In the genomic region with DNA sequence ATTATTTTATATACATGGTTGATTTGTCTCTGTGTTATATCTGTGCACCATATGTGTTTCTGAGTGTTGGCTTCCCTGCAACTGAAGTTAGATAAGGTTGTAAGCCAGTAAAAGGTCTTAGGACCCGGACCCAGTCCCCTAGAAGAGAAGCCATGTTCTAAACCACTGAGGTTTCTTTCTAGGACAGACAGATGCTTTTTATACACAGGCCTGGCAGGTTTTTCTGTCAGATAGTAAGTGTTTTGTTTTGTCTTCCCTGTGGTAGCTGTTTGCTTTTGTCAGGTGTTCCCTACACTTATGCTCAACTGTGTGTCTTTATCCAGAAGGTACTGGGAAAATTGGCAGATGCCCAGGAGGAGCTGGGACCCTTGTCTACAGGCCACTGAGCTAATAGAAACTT, we compare ENCODE assay signal across 25 mouse cellular contexts.
A peak's percentile ranks its signal among the peaks of the same experiment; 100 is the strongest.
DNase-seq lines count a peak whose midpoint lies in the region; ATAC-seq and TF ChIP-seq lines count a peak whose summit lies in the region.
"Had no signal": no experiment of that assay in that cellular context is flagged by ENCODE, and none has a peak within 500 bp of the region (broad histone marks: within the 10 kb centered on the region; RNA-seq: fewer than 3 reads in every experiment).

No protein-coding gene starts in this region.

- WGBS in heart, embryonic 13.5 days, result 55% methylated on average over 1 of the region's 1 CpGs
- 85% methylated on average over 1 of the region's 1 CpGs for WGBS in hindbrain, postnatal 0 days
- 84% methylated on average over 1 of the region's 1 CpGs for WGBS in hindbrain, embryonic 16.5 days
- WGBS in lung, embryonic 15.5 days, result 52% methylated on average over 1 of the region's 1 CpGs

- no peaks in the 10 kb centered on the region for H3K9me3 ChIP-seq in heart, embryonic 13.5 days
- no peaks in the 10 kb centered on the region for H3K9me3 ChIP-seq in hindbrain, postnatal 0 days (ENCODE audit: low read length)
- H3K9me3 ChIP-seq in hindbrain, embryonic 16.5 days (ENCODE audit: control insufficient read depth, low read length), result no peaks in the 10 kb centered on the region
- H3K9me3 ChIP-seq in lung, embryonic 15.5 days, result no peaks in the 10 kb centered on the region
- H3K9me3 ChIP-seq: embryonic facial prominence, embryonic 12.5 days; forebrain, embryonic 13.5 days; G1E; kidney, embryonic 15.5 days; limb, embryonic 15.5 days had no signal

- H3K4me3 ChIP-seq in heart, embryonic 13.5 days, result no peak overlapping the region
- H3K4me3 ChIP-seq in hindbrain, postnatal 0 days (ENCODE audit: low read length), result no peak overlapping the region
- H3K4me3 ChIP-seq in hindbrain, embryonic 16.5 days (ENCODE audit: low read length), result no peak overlapping the region
- H3K4me3 ChIP-seq in lung, embryonic 15.5 days, result no peak overlapping the region
- H3K4me3 ChIP-seq: embryonic facial prominence, embryonic 12.5 days; forebrain, embryonic 13.5 days; kidney, embryonic 15.5 days; limb, embryonic 15.5 days had no signal

- no peak overlapping the region for H3K4me2 ChIP-seq in heart, embryonic 13.5 days
- no peak overlapping the region for H3K4me2 ChIP-seq in hindbrain, postnatal 0 days (ENCODE audit: low read depth, low read length)
- no peak overlapping the region for H3K4me2 ChIP-seq in hindbrain, embryonic 16.5 days (ENCODE audit: low read length)
- no peak overlapping the region for H3K4me2 ChIP-seq in lung, embryonic 15.5 days
- H3K4me2 ChIP-seq: embryonic facial prominence, embryonic 12.5 days; forebrain, embryonic 13.5 days; heart, embryonic 11.5 days; kidney, embryonic 15.5 days; limb, embryonic 15.5 days; midbrain, embryonic 11.5 days had no signal

- no peaks in the 10 kb centered on the region for H3K36me3 ChIP-seq in heart, embryonic 13.5 days
- no peaks in the 10 kb centered on the region for H3K36me3 ChIP-seq in hindbrain, postnatal 0 days (ENCODE audit: insufficient read depth, low read length)
- H3K36me3 ChIP-seq in hindbrain, embryonic 16.5 days (ENCODE audit: control insufficient read depth, insufficient read depth, low read length), result no peaks in the 10 kb centered on the region
- H3K36me3 ChIP-seq in lung, embryonic 15.5 days, result no peaks in the 10 kb centered on the region
- H3K36me3 ChIP-seq: embryonic facial prominence, embryonic 12.5 days; kidney, embryonic 15.5 days; limb, embryonic 15.5 days had no signal

- H3K27ac ChIP-seq in heart, embryonic 13.5 days (replicated peaks), result peak overlapping the region; percentile 51
- H3K27ac ChIP-seq in hindbrain, postnatal 0 days, result no peak overlapping the region
- no peak overlapping the region for H3K27ac ChIP-seq in hindbrain, embryonic 16.5 days (ENCODE audit: low read depth, low read length)
- 0 out of 2 replicates have a peak overlapping the region, but pooled peaks have one; percentile 11 for H3K27ac ChIP-seq in lung, embryonic 15.5 days
- H3K27ac ChIP-seq: embryonic facial prominence, embryonic 12.5 days; forebrain, embryonic 13.5 days; kidney, embryonic 15.5 days; limb, embryonic 15.5 days; macrophage; stomach, postnatal 0 days had no signal

- H3K4me1 ChIP-seq in heart, embryonic 13.5 days, result peaks cover 92% of the 10 kb centered on the region
- peaks cover 24% of the 10 kb centered on the region for H3K4me1 ChIP-seq in hindbrain, postnatal 0 days (ENCODE audit: insufficient read depth, low read length)
- H3K4me1 ChIP-seq in hindbrain, embryonic 16.5 days (ENCODE audit: control insufficient read depth, insufficient read depth, low read depth, low read length), result peaks cover 35% of the 10 kb centered on the region
- H3K4me1 ChIP-seq in lung, embryonic 15.5 days, result peaks cover 40% of the 10 kb centered on the region

- H3K9ac ChIP-seq in heart, embryonic 13.5 days, result no peak overlapping the region
- H3K9ac ChIP-seq in hindbrain, postnatal 0 days (replicated peaks; ENCODE audit: low read length), result no peak overlapping the region
- no peak overlapping the region for H3K9ac ChIP-seq in hindbrain, embryonic 16.5 days (ENCODE audit: low read depth, low read length)
- H3K9ac ChIP-seq in lung, embryonic 15.5 days, result no peak overlapping the region
- H3K9ac ChIP-seq: embryonic facial prominence, embryonic 12.5 days; forebrain, embryonic 13.5 days; kidney, embryonic 15.5 days; limb, embryonic 15.5 days had no signal

- no peak for DNase-seq in heart, postnatal 4 days
- peak; percentile 35 for DNase-seq in hindbrain, postnatal 0 days (ENCODE audit: low spot score)
- no peak for DNase-seq in lung, postnatal 25 days (ENCODE audit: low spot score)
- DNase-seq: adrenal gland, adult 2 months; B cell, adult 2 months; cerebellum, adult 11-12 months; cerebellum, postnatal 25 days; kidney, postnatal 36 days; layer of hippocampus, postnatal 36 days; right cerebral cortex, postnatal 14 days had no signal

- H3K27me3 ChIP-seq in heart, embryonic 13.5 days (replicated peaks), result no peaks in the 10 kb centered on the region
- no peaks in the 10 kb centered on the region for H3K27me3 ChIP-seq in hindbrain, postnatal 0 days (ENCODE audit: insufficient read depth, low read length)
- no peaks in the 10 kb centered on the region for H3K27me3 ChIP-seq in hindbrain, embryonic 16.5 days (replicated peaks; ENCODE audit: control insufficient read depth, insufficient read depth, low read length)
- no peaks in the 10 kb centered on the region for H3K27me3 ChIP-seq in lung, embryonic 15.5 days
- H3K27me3 ChIP-seq: CH12.LX; embryonic facial prominence, embryonic 12.5 days; forebrain, embryonic 13.5 days; kidney, embryonic 15.5 days; limb, embryonic 15.5 days had no signal

- no peak for TF ChIP-seq CTCF in hindbrain, postnatal 0 days (IDR thresholded peaks at IDR 0.05; ENCODE audit: low read depth)

- no peak for ATAC-seq in heart, embryonic 13.5 days (ENCODE audit: extremely low read depth, insufficient number of reproducible peaks, low FRiP score, low TSS enrichment)
- ATAC-seq in hindbrain, postnatal 0 days, result no peak
- no peak for ATAC-seq in hindbrain, embryonic 16.5 days
- no peak for ATAC-seq in lung, embryonic 15.5 days (ENCODE audit: borderline replicate concordance, extremely low read depth, low FRiP score, low TSS enrichment)
- peak; percentile 48 for ATAC-seq in megakaryocyte-erythroid progenitor cell, adult 5-6 weeks (replicated peaks; ENCODE audit: low FRiP score, low TSS enrichment, poor library complexity, severe bottlenecking)
- ATAC-seq: forebrain, embryonic 13.5 days; intestine, postnatal 0 days had no signal

Comparison
In these comparisons a context has a peak if more than half of its experiments do, and no peak if none do; other contexts are left out.
1. H3K27ac ChIP-seq: peak in heart, embryonic 13.5 days (single experiment) and lung, embryonic 15.5 days (single experiment); none in hindbrain, postnatal 0 days (single experiment) and hindbrain, embryonic 16.5 days (single experiment).